In genomic region chr1:137378072-137378985, GRCm38 (mm10) we compare ENCODE assay signal across 15 mouse cellular contexts.
A peak's percentile ranks its signal among the peaks of the same experiment; 100 is the strongest.
DNase-seq lines count a peak whose midpoint lies in the region; ATAC-seq lines count a peak whose summit lies in the region.
"Had no signal": no experiment of that assay in that cellular context is flagged by ENCODE, and none has a peak within 500 bp of the region (broad histone marks: within the 10 kb centered on the region; RNA-seq: fewer than 3 reads in every experiment).

No protein-coding gene starts in this region.

- 3% methylated on average over 6 of the region's 6 CpGs for WGBS in forebrain, embryonic 15.5 days
- 8% methylated on average over 6 of the region's 6 CpGs for WGBS in midbrain, embryonic 11.5 days

- DNase-seq in frontal cortex, postnatal 36 days (ENCODE audit: low spot score in 2 of 2): no peak
- DNase-seq in midbrain, embryonic 11.5 days (ENCODE audit: low spot score, missing footprints): peak; percentile 94
- DNase-seq in telencephalon, adult 2 months (ENCODE audit: low read depth, low spot score): peak; percentile 32
- no peak for DNase-seq in kidney, adult 18-20 months
- DNase-seq in T-cell, adult 2 months (ENCODE audit: low spot score): no peak
- no peak for DNase-seq in gastrocnemius, postnatal 10 days
- DNase-seq: adrenal gland, postnatal 36 days; cerebellum, postnatal 36 days; heart, postnatal 36 days; layer of hippocampus, postnatal 36 days; right cerebral cortex, postnatal 4 days had no signal

- no peak overlapping the region for H3K4me3 ChIP-seq in forebrain, embryonic 15.5 days
- no peak overlapping the region for H3K4me3 ChIP-seq in midbrain, embryonic 11.5 days (ENCODE audit: low read depth, low read length)
- H3K4me3 ChIP-seq: kidney, embryonic 15.5 days; stomach, embryonic 15.5 days had no signal

- peak overlapping the region; percentile 86 for H3K27ac ChIP-seq in forebrain, embryonic 15.5 days (replicated peaks)
- H3K27ac ChIP-seq in midbrain, embryonic 11.5 days (ENCODE audit: low read depth, low read length): peak overlapping the region; percentile 45; the same call in 1 of the 2 replicates
- H3K27ac ChIP-seq: kidney, embryonic 15.5 days; stomach, embryonic 15.5 days had no signal

- peak; percentile 59 for ATAC-seq in frontal cortex, adult (ENCODE audit: low TSS enrichment)
- ATAC-seq in forebrain, embryonic 15.5 days (replicated peaks): peak; percentile 81
- peak; percentile 84 for ATAC-seq in midbrain, embryonic 11.5 days (ENCODE audit: low FRiP score)

- H3K27me3 ChIP-seq in forebrain, embryonic 15.5 days: no peaks in the 10 kb centered on the region
- no peaks in the 10 kb centered on the region for H3K27me3 ChIP-seq in midbrain, embryonic 11.5 days (ENCODE audit: control insufficient read depth, insufficient read depth, low read length)
- H3K27me3 ChIP-seq: kidney, embryonic 15.5 days; stomach, embryonic 15.5 days had no signal

- H3K4me2 ChIP-seq in forebrain, embryonic 15.5 days (replicated peaks): no peak overlapping the region
- H3K4me2 ChIP-seq in midbrain, embryonic 11.5 days: peak overlapping the region; percentile 22; the same call in 1 of the 2 replicates
- H3K4me2 ChIP-seq: kidney, embryonic 15.5 days; stomach, embryonic 15.5 days had no signal

- no peaks in the 10 kb centered on the region for H3K9me3 ChIP-seq in forebrain, embryonic 15.5 days
- no peaks in the 10 kb centered on the region for H3K9me3 ChIP-seq in midbrain, embryonic 11.5 days (ENCODE audit: control insufficient read depth, low read length)
- H3K9me3 ChIP-seq: kidney, embryonic 15.5 days; stomach, embryonic 15.5 days had no signal

- H3K4me1 ChIP-seq in forebrain, embryonic 15.5 days: peaks cover 39% of the 10 kb centered on the region
- peaks cover 22% of the 10 kb centered on the region for H3K4me1 ChIP-seq in midbrain, embryonic 11.5 days (ENCODE audit: control insufficient read depth, insufficient read depth, low read length)
- H3K4me1 ChIP-seq: stomach, embryonic 15.5 days had no signal

- no peak overlapping the region for H3K9ac ChIP-seq in forebrain, embryonic 15.5 days (replicated peaks)
- H3K9ac ChIP-seq in midbrain, embryonic 11.5 days (ENCODE audit: low read length): no peak overlapping the region
- H3K9ac ChIP-seq: kidney, embryonic 15.5 days; stomach, embryonic 15.5 days had no signal

- H3K36me3 ChIP-seq in forebrain, embryonic 15.5 days: no peaks in the 10 kb centered on the region
- H3K36me3 ChIP-seq in midbrain, embryonic 11.5 days (ENCODE audit: control insufficient read depth, insufficient read depth, low read length): no peaks in the 10 kb centered on the region
- H3K36me3 ChIP-seq: kidney, embryonic 15.5 days; stomach, embryonic 15.5 days had no signal

Comparison
In these comparisons a context has a peak if more than half of its experiments do, and no peak if none do; other contexts are left out.
1. DNase-seq: peak in midbrain, embryonic 11.5 days (single experiment) and telencephalon, adult 2 months (single experiment); none in frontal cortex, postnatal 36 days (0 of 2), kidney, adult 18-20 months (single experiment), T-cell, adult 2 months (single experiment) and gastrocnemius, postnatal 10 days (single experiment).
2. Peak in every context shown above with its lines, with median percentiles within 50 percentile points of each other: ATAC-seq.